Mouse (Mus musculus): ENCODE measurements at regions not wholly inside any gene's neighbourhood (a gene's known extent, or its start where the extent isn't known, plus 50 kb on each side); places are given as distances from the start of the nearest gene placed in this dataset.

GRCm38 (mm10) chr10:8995097-8995496 is 109.2 kb upstream of the Sash1 start:
- Histone ChIP-seq H3K4me2 (replicated peaks; ENCODE audit: low read depth) (no peak overlapping the region), H3K9me3 (ENCODE audit: control insufficient read depth) (no peaks in the 10 kb centered on the region), H3K9ac (ENCODE audit: low read depth, low read length) (no peak overlapping the region), H3K27ac (ENCODE audit: low read depth, low read length) (no peak overlapping the region), H3K4me1 (replicated peaks; ENCODE audit: control insufficient read depth, insufficient read depth, low read length) (no peaks in the 10 kb centered on the region), H3K4me3 (ENCODE audit: low read depth, low read length) (no peak overlapping the region), H3K27me3 (replicated peaks; ENCODE audit: control insufficient read depth, insufficient read depth, low read length) (no peaks in the 10 kb centered on the region), H3K36me3 (ENCODE audit: control insufficient read depth, insufficient read depth) (no peaks in the 10 kb centered on the region)
- no peak for ATAC-seq
- no peak for TF ChIP-seq CTCF (IDR thresholded peaks at IDR 0.05; ENCODE audit: low read depth)
- WGBS, result 44% methylated on average over 3 of the region's 3 CpGs

DNA sequence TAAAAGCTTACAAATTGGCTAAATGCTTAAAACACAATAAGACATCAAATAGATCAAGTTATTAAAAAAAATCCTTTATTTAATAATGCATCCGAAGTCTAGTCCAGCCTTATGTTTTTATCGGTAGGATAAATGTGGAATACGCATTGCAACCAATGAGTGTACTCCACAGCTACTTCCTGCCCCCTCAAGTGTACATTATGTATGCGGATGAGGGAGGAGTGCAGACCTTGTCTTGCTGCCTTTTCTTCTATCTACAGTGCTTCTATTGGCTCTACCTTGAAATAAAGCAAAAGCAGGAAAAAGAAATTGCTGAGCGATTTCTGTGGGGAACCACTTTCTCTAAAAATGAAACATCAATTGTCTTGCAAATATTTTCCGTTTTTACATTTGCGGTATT is 100.5 kb upstream of the Sash1 start:
- no peak for ATAC-seq
- H3K4me2 ChIP-seq (replicated peaks; ENCODE audit: low read depth), result no peak overlapping the region
- H3K9me3 ChIP-seq (ENCODE audit: control insufficient read depth), result no peaks in the 10 kb centered on the region
- 93% methylated on average over 7 of the region's 7 CpGs for WGBS
- H3K4me3 ChIP-seq (ENCODE audit: low read depth, low read length), result no peak overlapping the region
- no peaks in the 10 kb centered on the region for H3K36me3 ChIP-seq (ENCODE audit: control insufficient read depth, insufficient read depth)
- H3K9ac ChIP-seq (ENCODE audit: low read depth, low read length), result no peak overlapping the region
- no peak for TF ChIP-seq CTCF (IDR thresholded peaks at IDR 0.05; ENCODE audit: low read depth)
- H3K27me3 ChIP-seq (replicated peaks; ENCODE audit: control insufficient read depth, insufficient read depth, low read length), result no peaks in the 10 kb centered on the region
- no peak overlapping the region for H3K27ac ChIP-seq (ENCODE audit: low read depth, low read length)
- no peaks in the 10 kb centered on the region for H3K4me1 ChIP-seq (replicated peaks; ENCODE audit: control insufficient read depth, insufficient read depth, low read length)

- WGBS, result 75% methylated on average over 4 of the region's 4 CpGs
- ATAC-seq, result no peak
- Histone ChIP-seq H3K27me3 (replicated peaks; ENCODE audit: control insufficient read depth, insufficient read depth, low read length) (no peaks in the 10 kb centered on the region), H3K36me3 (ENCODE audit: control insufficient read depth, insufficient read depth) (no peaks in the 10 kb centered on the region), H3K27ac (ENCODE audit: low read depth, low read length) (no peak overlapping the region), H3K9me3 (ENCODE audit: control insufficient read depth) (no peaks in the 10 kb centered on the region), H3K4me2 (replicated peaks; ENCODE audit: low read depth) (no peak overlapping the region), H3K4me3 (ENCODE audit: low read depth, low read length) (no peak overlapping the region), H3K9ac (ENCODE audit: low read depth, low read length) (no peak overlapping the region), H3K4me1 (replicated peaks; ENCODE audit: control insufficient read depth, insufficient read depth, low read length) (no peaks in the 10 kb centered on the region)
- no peak for TF ChIP-seq CTCF (IDR thresholded peaks at IDR 0.05; ENCODE audit: low read depth)
These were observed 97.5 kb upstream of the Sash1 start for GRCm38 (mm10) chr10:8983347-8983746.

DNA sequence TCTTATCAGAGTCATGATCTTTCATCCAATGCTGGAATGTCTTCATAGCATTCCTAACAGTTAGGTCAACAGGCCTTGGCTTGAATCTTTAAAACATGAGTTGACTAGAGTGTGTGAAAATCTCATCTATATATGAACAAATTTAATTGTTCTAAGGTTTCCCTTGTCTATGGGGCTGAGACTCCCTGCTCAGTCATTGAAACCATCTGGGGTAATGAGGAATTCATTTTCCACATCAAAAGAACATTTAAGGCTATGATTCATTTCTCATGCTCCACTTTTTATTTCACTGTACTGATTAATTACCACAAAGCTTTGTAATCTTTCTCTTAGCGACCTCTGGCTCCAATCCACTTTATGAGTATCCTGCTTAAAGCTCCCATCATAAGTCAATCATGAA is 94.7 kb upstream of the Sash1 start:
- ATAC-seq, result no peak
- H3K9me3 ChIP-seq (ENCODE audit: control insufficient read depth), result no peaks in the 10 kb centered on the region
- no peak for TF ChIP-seq CTCF (IDR thresholded peaks at IDR 0.05; ENCODE audit: low read depth)
- H3K27me3 ChIP-seq (replicated peaks; ENCODE audit: control insufficient read depth, insufficient read depth, low read length), result no peaks in the 10 kb centered on the region
- WGBS, result 30% methylated on average over 1 of the region's 1 CpGs
- H3K36me3 ChIP-seq (ENCODE audit: control insufficient read depth, insufficient read depth), result no peaks in the 10 kb centered on the region
- no peaks in the 10 kb centered on the region for H3K4me1 ChIP-seq (replicated peaks; ENCODE audit: control insufficient read depth, insufficient read depth, low read length)
- H3K27ac ChIP-seq (ENCODE audit: low read depth, low read length), result no peak overlapping the region
- H3K4me2 ChIP-seq (replicated peaks; ENCODE audit: low read depth), result no peak overlapping the region
- no peak overlapping the region for H3K4me3 ChIP-seq (ENCODE audit: low read depth, low read length)
- no peak overlapping the region for H3K9ac ChIP-seq (ENCODE audit: low read depth, low read length)

DNA sequence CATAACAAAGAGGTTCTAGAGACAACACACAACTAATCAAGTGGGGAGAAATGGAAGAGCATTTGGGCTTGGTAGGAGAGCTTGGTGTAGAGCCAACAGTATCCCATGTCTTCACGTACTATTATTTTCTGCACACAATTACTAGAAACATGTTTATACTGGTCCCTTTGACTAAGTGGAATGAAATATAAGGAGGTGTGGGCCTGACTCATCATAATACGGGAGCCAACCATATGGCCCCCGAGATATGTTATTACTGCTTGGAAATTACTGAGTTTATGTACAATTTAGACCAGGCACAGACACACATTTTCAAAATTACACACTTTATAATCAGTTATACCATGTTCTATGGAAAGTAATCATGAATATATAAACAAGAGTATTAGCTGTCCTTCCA is 92.7 kb upstream of the Sash1 start:
- ATAC-seq, result no peak
- no peaks in the 10 kb centered on the region for H3K4me1 ChIP-seq (replicated peaks; ENCODE audit: control insufficient read depth, insufficient read depth, low read length)
- WGBS, result 79% methylated on average over 3 of the region's 3 CpGs
- no peak overlapping the region for H3K4me3 ChIP-seq (ENCODE audit: low read depth, low read length)
- no peaks in the 10 kb centered on the region for H3K27me3 ChIP-seq (replicated peaks; ENCODE audit: control insufficient read depth, insufficient read depth, low read length)
- no peak overlapping the region for H3K9ac ChIP-seq (ENCODE audit: low read depth, low read length)
- H3K9me3 ChIP-seq (ENCODE audit: control insufficient read depth), result no peaks in the 10 kb centered on the region
- no peak overlapping the region for H3K4me2 ChIP-seq (replicated peaks; ENCODE audit: low read depth)
- no peak for TF ChIP-seq CTCF (IDR thresholded peaks at IDR 0.05; ENCODE audit: low read depth)
- H3K36me3 ChIP-seq (ENCODE audit: control insufficient read depth, insufficient read depth), result no peaks in the 10 kb centered on the region
- no peak overlapping the region for H3K27ac ChIP-seq (ENCODE audit: low read depth, low read length)

DNA sequence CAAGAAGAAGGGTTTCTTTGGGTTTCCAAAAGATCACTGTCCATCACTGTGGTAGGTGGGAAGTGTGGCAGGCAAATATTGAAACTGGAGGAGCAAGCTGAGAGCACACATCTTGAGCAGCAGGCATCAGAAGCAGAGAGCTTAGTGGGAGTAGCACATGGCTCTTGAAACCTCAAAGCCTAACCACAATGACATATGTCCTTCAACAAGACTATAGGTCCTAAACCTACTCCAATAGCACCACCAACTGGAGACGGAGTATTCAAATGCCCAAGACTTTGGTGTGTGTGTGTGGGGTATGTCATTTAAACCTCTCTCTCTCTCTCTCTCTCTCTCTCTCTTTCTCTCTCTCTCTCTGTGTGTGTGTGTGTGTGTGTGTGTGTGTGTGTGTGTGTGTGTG is 88.1 kb upstream of the Sash1 start:
- Histone ChIP-seq H3K9ac (ENCODE audit: low read depth, low read length) (no peak overlapping the region), H3K4me2 (replicated peaks; ENCODE audit: low read depth) (no peak overlapping the region), H3K36me3 (ENCODE audit: control insufficient read depth, insufficient read depth) (no peaks in the 10 kb centered on the region), H3K9me3 (ENCODE audit: control insufficient read depth) (no peaks in the 10 kb centered on the region), H3K4me3 (ENCODE audit: low read depth, low read length) (no peak overlapping the region), H3K4me1 (replicated peaks; ENCODE audit: control insufficient read depth, insufficient read depth, low read length) (0 out of 2 replicates have a peak, but pooled peaks cover 1% of the 10 kb centered on the region), H3K27ac (ENCODE audit: low read depth, low read length) (no peak overlapping the region), H3K27me3 (replicated peaks; ENCODE audit: control insufficient read depth, insufficient read depth, low read length) (no peaks in the 10 kb centered on the region)
- WGBS, result 71% methylated on average over 1 of the region's 1 CpGs
- no peak for ATAC-seq
- peak; percentile 74 for TF ChIP-seq CTCF (IDR thresholded peaks at IDR 0.05; ENCODE audit: low read depth)
